Mouse (Mus musculus) limb, embryonic 14.5 days (tissue): Measurements from ENCODE around the gene Alcam. TPM values are rescaled to one million over a fixed set of nuclear protein-coding genes. Genes with fewer than 3 reads are reported as not detected.

Source experiments
- ATAC-seq: fragments of 200-750 bp; cut with Nextera tagmentation; 2 replicates; pipeline ENCODE4 v1.8.0; 2017; ENCODE audit warnings: low read depth, moderate number of reproducible peaks, moderate TSS enrichment; ENCODE audit not compliant: low FRiP score
- DNase-seq: peaks from one replicate; pipeline ENCODE4 v3.0.0-alpha.2; 2015; ENCODE audit warnings: low spot score
- H3K27ac ChIP-seq: fragments of 300-500 bp; sonication (generic); replicated peaks from 2 replicates; pipeline ENCODE4 v1.5.1; 2014; ENCODE audit warnings: low read depth, mild to moderate bottlenecking, low read length, moderate library complexity, mixed read lengths
- H3K27me3 ChIP-seq: fragments of 300-500 bp; sonication (generic); 2 replicates; pipeline ENCODE4 v1.6.1; 2014; ENCODE audit warnings: low read length, mixed read lengths; ENCODE audit not compliant: control insufficient read depth, insufficient read depth
- H3K36me3 ChIP-seq: fragments of 300-500 bp; sonication (generic); 2 replicates; pipeline ENCODE4 v1.6.1; 2014; ENCODE audit warnings: mild to moderate bottlenecking, low read length, moderate library complexity, mixed read lengths; ENCODE audit not compliant: control insufficient read depth, insufficient read depth
- H3K4me1 ChIP-seq: fragments of 300-500 bp; sonication (generic); 2 replicates; pipeline ENCODE4 v1.6.1; 2014; ENCODE audit warnings: antibody characterized with exemption, low read length, mixed read lengths; ENCODE audit not compliant: control insufficient read depth, insufficient read depth
- H3K4me2 ChIP-seq: fragments of 300-500 bp; sonication (generic); replicated peaks from 2 replicates; pipeline ENCODE4 v1.6.1; 2014; ENCODE audit warnings: low read depth, mild to moderate bottlenecking, low read length, moderate library complexity; ENCODE audit not compliant: severe bottlenecking
- H3K4me3 ChIP-seq: fragments of 300-500 bp; sonication (generic); replicated peaks from 2 replicates; pipeline ENCODE4 v1.5.1; 2014; ENCODE audit warnings: low read length
- H3K9ac ChIP-seq: fragments of 300-500 bp; sonication (generic); 2 replicates; pipeline ENCODE4 v1.6.1; 2014; ENCODE audit warnings: mild to moderate bottlenecking, low read depth, low read length, moderate library complexity; ENCODE audit not compliant: severe bottlenecking
- H3K9me3 ChIP-seq: fragments of 300-500 bp; sonication (generic); 2 replicates; pipeline ENCODE4 v1.6.1; 2016; ENCODE audit warnings: low read length; ENCODE audit not compliant: control insufficient read depth
- POLR2A ChIP-seq: fragments of 200-500 bp; IDR thresholded peaks from 2 replicates; pipeline ENCODE4 v1.8.0; 2012; ENCODE audit warnings: inconsistent platforms, mild to moderate bottlenecking, moderate library complexity, borderline replicate concordance; ENCODE audit not compliant: insufficient read depth, insufficient read length; ENCODE audit errors: extremely low read depth
- WGBS: fragments of 180-500 bp; shearing (Covaris S2); extraction: QIAGEN DNeasy Blood & Tissue Kit; methylation state at CpG from one replicate; pipeline ENCODE4 v1.1.7; 2014; 5-methylcytosine and 5-hydroxymethylcytosine counted together
- polyA plus RNA-seq, 2 experiments: library from polyadenylated mRNA; depleted of rRNA in 1 of 2; stranded (reverse) in 1 of 2; unstranded in 1 of 2; fragments of >200 nt; fragmentation: Nextera tagmentation in 1 of 2; extraction: Ambion mirVana in 1 of 2; gene quantifications; 2 replicates each; pipeline versions ENCODE4 v1.2.1 to v1.2.3; 2012 to 2014

The Alcam gene
- polyA plus RNA-seq, 2 experiments: 52.2 to 56.0 TPM

GRCm38 (mm10) chr16:52333631-52334030, 120.2 kb downstream of the Alcam start:
- TF ChIP-seq POLR2A: no peak
- 86% methylated on average over 5 of the region's 5 CpGs for WGBS
- H3K27ac ChIP-seq: no peak overlapping the region; the same call in 1 of the 2 replicates

GRCm38 (mm10) chr16:52331341-52331830, 122.5 kb downstream of the Alcam start:
- no peak overlapping the region for H3K4me2 ChIP-seq

More at GRCm38 (mm10) chr16:52333631-52334030, 120.2 kb downstream of the Alcam start:
- H3K27me3 ChIP-seq: no peaks in the 10 kb centered on the region
- H3K36me3 ChIP-seq: no peaks in the 10 kb centered on the region
- DNase-seq (no peak), ATAC-seq (no peak)
- H3K4me2 ChIP-seq: no peak overlapping the region
- no peaks in the 10 kb centered on the region for H3K9me3 ChIP-seq
- no peak overlapping the region for H3K9ac ChIP-seq
- peaks cover 3% of the 10 kb centered on the region for H3K4me1 ChIP-seq
- H3K4me3 ChIP-seq: no peak overlapping the region

GRCm38 (mm10) chr16:52329420-52329819, 124.5 kb downstream of the Alcam start:
- DNase-seq (no peak), ATAC-seq (no peak)
- no peaks in the 10 kb centered on the region for H3K9me3 ChIP-seq
- H3K4me1 ChIP-seq: peaks cover 3% of the 10 kb centered on the region; the same call in 1 of the 2 replicates
- WGBS: 75% methylated on average over 2 of the region's 2 CpGs
- H3K27me3 ChIP-seq: no peaks in the 10 kb centered on the region
- H3K4me2 ChIP-seq: no peak overlapping the region
- no peak for TF ChIP-seq POLR2A
- no peak overlapping the region for H3K4me3 ChIP-seq
- no peak overlapping the region for H3K27ac ChIP-seq
- no peak overlapping the region for H3K9ac ChIP-seq
- H3K36me3 ChIP-seq: no peaks in the 10 kb centered on the region

More at GRCm38 (mm10) chr16:52331341-52331830, 122.5 kb downstream of the Alcam start:
- no peak overlapping the region for H3K4me3 ChIP-seq
- ATAC-seq (no peak), DNase-seq (no peak)
- no peaks in the 10 kb centered on the region for H3K9me3 ChIP-seq
- no peak overlapping the region for H3K9ac ChIP-seq
- no peaks in the 10 kb centered on the region for H3K36me3 ChIP-seq
- H3K4me1 ChIP-seq: peaks cover 3% of the 10 kb centered on the region
- WGBS: 91% methylated on average over 3 of the region's 3 CpGs
- H3K27ac ChIP-seq: no peak overlapping the region
- TF ChIP-seq POLR2A: no peak
- H3K27me3 ChIP-seq: no peaks in the 10 kb centered on the region

- Histone ChIP-seq H3K9ac (no peak overlapping the region), H3K4me2 (no peak overlapping the region), H3K4me3 (no peak overlapping the region), H3K36me3 (no peaks in the 10 kb centered on the region), H3K27me3 (no peaks in the 10 kb centered on the region), H3K4me1 (no peaks in the 10 kb centered on the region), H3K9me3 (no peaks in the 10 kb centered on the region), H3K27ac (no peak overlapping the region)
- TF ChIP-seq POLR2A: no peak
- ATAC-seq: no peak
- DNase-seq: no peak
- 72% methylated on average over 1 of the region's 1 CpGs for WGBS
Observed at GRCm38 (mm10) chr16:52319229-52319628, 134.6 kb downstream of the Alcam start.

- no peaks in the 10 kb centered on the region for H3K4me1 ChIP-seq
- H3K4me3 ChIP-seq: no peak overlapping the region
- no peaks in the 10 kb centered on the region for H3K36me3 ChIP-seq
- no peaks in the 10 kb centered on the region for H3K9me3 ChIP-seq
- no peaks in the 10 kb centered on the region for H3K27me3 ChIP-seq
- H3K9ac ChIP-seq: no peak overlapping the region
- no peak for TF ChIP-seq POLR2A
- H3K4me2 ChIP-seq: 0 out of 2 replicates have a peak overlapping the region, but pooled peaks have one; percentile 8
- no peak overlapping the region for H3K27ac ChIP-seq
- 23% methylated on average over 9 of the region's 9 CpGs for WGBS
- peak; percentile 57; the same call in 1 of the 2 replicates for ATAC-seq
- DNase-seq: peak; percentile 75
Observed at GRCm38 (mm10) chr16:52311073-52311472, 142.8 kb downstream of the Alcam start.
